Mouse (Mus musculus) left cerebral cortex, postnatal 14 days (tissue): ENCODE data around the gene Isyna1. TPM values are rescaled to one million over a fixed set of nuclear protein-coding genes. Genes with fewer than 3 reads are reported as not detected.

ENCODE experiments used
- DNase-seq, 2 experiments: peaks; one replicate each; pipeline ENCODE4 v3.0.0; 2021 to 2022; ENCODE audit warnings: low spot score in 2 of 2, mixed read lengths in 1 of 2
- intact Hi-C: fragments of 180-260 bp; cut with DNase I; formaldehyde crosslinking; loops from one replicate; pipeline ENCODE4 v1.15.1; 2025
- long read RNA-seq, 2 experiments: library from polyadenylated mRNA; stranded (forward); transcript quantifications; one replicate each; pipeline ENCODE4 v2.0.0; 2021
- total RNA-seq, 2 experiments: library from RNA; stranded (reverse); gene quantifications; 2 replicates each; pipeline ENCODE4 v1.2.3; 2021

Isyna1 gene
- 10 to 100 TPM; 47.5 to 51.0 TPM for total RNA-seq
- long read RNA-seq, experiment 1, transcript Isyna1-206 (10 exons, 1,916 nt), result minor isoform, 5 of 54 reads
- long read RNA-seq, experiment 1, transcript Isyna1-201 (11 exons, 1,836 nt), result major isoform, 39 of 54 reads
- long read RNA-seq, experiment 1, partial matches to known transcripts, result 5 of 54 reads
- long read RNA-seq, experiment 1, other reads (novel, unspliced or antisense), result 5 of 54 reads
- long read RNA-seq, experiment 2, transcript Isyna1-201 (11 exons, 1,836 nt), result major isoform, 32 of 45 reads
- long read RNA-seq, experiment 2, transcript Isyna1-206 (10 exons, 1,916 nt), result minor isoform, 8 of 45 reads
- long read RNA-seq, experiment 2, partial matches to known transcripts, result 2 of 45 reads
- long read RNA-seq, experiment 2, other reads (novel, unspliced or antisense), result 2 of 45 reads

DNA sequence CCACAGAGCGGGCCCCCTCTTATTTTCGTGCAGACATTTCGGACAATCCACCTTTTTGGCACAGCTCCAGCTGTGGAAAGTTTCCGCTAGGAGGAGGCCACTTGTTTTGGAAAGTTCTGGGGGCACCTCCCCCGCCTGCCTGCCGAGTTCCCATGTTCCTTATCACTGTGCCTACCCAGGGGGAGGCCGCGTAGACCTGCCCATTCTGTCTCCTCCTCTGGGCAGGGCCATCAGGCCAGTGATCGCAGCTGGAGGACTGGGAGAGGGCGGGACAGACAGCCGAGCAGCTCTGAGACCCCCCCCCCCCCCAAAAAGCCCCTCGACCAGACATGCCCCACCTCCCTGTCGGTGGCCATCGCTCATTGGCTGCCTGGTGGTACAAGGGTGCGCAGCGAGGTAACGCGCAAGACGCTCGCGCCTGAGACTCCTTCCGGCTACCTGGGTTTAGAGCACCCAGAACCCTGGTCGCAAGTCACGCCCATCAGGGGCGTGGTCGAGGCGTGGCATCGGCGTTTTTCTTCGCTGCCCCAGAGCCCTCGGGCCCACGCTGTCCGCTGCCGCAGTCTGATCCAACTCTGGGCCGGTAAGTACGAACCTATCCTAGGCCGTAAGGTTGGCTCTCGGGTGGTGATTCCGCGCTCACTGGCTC is at the start of gene Isyna1:
TSS of gene Isyna1 (plus strand) at position 413 of the 649 bp plus-strand sequence.
- intact Hi-C loops, result loop anchor here (5.0 kb wide), 1 partner anchor 37 kb away; no protein-coding TSS in a partner anchor

DNA sequence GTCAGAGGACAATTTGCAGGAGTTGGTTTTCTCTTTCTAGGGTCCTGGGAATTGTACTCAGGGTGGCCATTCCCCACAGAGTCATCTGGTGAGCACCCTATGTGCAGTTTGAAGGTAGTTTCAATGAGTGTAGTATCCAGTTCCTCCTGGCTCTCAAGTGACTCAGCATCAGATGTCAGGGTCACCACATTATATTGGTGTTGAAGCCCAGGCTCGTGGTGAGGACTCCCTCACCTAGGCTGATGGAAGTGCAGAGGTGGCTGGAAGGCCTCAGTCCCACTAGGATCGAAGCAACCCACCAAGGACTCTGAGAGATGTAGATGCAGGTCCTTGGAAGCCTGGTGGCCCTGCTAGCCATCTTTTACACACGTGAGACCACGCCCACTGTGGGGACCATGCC is 47.8 kb upstream of the Isyna1 start:
- no peak for DNase-seq
- intact Hi-C loops, result loop anchor here (5.0 kb wide), 1 partner anchor 36 kb away; no protein-coding TSS in a partner anchor

More for the DNA sequence above, at the start of gene Isyna1:
- DNase-seq, result peak; percentile 63 to 81

DNA sequence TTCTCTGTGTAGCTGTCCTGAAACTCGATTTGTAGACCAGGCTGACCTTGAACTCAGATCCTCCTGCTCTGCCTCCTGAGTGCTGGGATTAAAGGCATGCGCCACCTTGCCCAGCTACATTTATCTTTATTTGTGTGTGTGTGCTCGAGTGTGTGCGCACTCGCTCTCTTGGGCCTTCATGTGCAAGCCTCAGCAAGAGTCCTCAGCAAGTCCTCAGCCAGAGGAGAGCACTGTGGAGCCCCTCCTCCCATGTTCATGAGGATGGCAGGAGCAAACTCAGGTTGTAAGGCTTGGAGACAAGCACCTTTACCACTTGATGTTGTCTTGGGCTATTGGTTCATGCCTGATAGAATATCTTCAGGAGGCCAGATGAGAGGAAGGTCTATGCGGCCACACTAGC is 46.4 kb upstream of the Isyna1 start:
- DNase-seq, result no peak
- intact Hi-C loops, result loop anchor here (5.0 kb wide), 1 partner anchor 35 kb away; no protein-coding TSS in a partner anchor

DNA sequence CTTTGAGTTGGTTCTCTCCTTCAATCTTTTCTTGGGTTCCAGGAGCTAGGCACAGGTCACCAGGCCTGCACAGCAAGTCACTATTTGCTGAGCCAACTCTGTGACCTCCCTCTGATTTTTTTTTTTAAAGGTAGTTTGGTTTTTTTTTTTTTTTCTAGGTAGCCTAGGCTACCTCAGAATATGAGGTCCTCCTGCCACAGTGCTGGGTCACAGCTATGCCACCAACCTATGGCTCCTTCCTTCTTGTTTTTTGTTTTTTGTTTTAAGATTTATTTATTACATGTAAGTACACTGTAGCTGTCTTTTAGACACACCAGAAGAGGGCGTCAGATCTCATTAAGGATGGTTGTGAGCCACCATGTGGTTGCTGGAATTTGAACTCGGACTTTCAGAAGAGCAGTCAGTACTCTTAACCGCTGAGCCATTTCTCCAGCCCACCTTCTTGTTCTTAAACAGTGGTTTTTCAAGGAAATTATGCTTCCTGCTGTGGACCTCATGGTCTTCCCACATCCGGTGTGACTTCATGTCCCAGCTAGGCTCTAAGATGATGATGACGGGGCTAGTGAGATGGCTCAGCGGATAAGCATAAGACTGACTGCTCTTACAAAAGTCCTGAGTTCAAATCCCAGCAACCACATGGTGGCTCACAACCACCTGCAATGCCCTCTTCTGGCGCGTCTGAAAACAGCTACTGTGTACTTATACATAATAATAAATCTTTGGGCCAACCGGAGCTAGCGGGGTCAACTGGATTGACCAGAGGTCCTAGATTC is 44.6 kb upstream of the Isyna1 start:
- intact Hi-C loops, result loop anchor here (5.0 kb wide), 1 partner anchor 33 kb away; no protein-coding TSS in a partner anchor
- DNase-seq, result no peak

DNA sequence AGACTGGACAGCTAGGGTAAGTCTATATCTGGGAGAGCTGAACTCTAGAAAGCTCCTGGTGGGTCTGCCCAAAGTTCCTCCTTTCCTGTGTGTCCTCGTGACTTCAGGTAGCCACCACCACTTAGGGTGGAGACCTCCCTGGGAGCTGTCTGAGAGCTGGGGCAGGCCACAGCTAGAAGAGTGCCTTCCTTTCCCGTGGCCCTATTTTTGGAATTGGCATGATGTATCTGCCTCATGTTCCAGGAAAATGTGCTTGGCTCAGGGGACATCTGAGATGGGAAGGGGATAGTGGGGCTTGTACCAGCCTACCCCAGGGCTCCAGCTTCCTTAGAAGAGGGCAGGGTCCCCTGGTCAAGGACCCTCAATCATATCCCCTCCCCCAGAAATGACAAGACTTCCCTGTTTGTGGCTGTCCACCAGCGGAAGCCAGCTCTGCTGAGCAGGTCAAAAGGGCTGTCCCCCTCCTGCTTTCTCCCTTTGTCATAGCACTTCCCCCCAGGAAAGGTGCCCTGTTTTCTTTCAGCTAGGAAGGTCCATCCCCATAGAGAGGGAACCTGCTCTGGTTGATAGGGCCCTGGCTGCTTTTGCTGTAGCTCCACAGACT is 42.5 kb upstream of the Isyna1 start:
- DNase-seq, result no peak
- intact Hi-C loops, result no loop called here

DNA sequence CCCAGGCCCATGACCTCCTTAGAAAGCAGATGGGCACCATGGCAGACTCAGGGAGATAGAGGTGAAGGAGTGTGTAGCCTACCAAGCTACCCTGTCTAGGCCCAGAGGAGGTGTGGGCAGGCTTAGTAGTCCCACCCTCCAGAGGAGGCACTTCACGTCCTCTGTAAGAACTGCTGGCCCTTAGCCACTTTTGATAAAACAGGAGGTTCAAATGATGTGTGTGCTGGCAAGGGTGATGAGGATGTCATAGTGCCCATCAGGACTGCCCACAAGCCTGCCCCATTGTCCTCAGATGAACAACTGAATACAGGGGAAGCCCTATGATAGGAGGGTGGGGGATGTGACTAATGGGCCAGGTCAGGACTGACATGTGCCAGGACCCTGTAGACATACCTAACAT is 41.3 kb upstream of the Isyna1 start:
- no peak for DNase-seq
- intact Hi-C loops, result no loop called here

DNA sequence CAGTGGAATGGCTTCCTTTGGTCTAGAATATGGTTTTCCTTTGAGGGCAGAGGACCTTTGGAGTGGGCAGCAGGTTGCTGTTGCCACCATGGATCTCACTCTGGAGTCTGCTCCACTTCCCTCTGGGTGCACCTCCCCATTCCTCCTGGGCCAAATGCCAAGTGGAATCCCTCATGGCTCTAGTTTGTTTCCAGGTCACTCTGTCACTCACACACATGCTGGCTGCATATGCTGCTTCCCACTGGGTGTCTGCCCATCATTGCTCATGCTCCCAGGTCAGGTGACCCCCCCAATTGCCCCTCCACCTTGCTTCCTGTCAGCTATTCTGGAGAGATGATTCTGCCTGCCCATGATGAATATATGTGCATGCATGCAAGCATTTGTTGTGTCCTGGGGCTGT is 40.4 kb upstream of the Isyna1 start:
- intact Hi-C loops, result no loop called here
- DNase-seq, result no peak

DNA sequence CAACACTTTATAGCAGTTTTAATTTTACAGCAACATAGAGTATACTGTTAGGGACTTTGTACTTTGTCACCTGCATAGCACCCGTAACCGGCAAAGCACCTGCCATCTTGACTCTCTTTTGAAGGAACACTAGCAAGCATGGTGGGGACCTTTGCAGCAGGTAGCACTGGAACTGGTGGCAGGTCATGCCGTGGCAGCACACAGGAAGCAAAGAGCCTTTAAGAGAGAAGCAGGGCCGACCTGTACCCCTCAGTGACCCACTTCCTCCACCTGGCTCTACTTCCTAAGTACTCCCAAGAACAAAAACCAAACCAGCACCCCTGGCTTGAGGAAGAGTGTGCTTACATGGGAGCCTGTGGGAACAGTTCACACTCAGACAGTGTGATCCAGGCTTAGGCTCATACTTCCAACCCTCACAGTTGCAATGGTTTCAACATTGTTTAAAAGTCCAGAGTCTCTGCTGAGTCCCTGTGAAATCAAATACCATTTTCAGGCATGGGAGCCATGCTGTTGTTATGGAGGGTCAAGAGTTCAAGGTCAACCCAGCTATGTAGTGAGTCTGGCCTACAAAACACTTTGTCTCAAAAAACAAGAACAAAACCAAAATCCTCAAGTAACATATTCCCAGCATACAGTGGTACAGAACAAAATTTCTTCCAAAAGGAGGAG is 39.0 kb upstream of the Isyna1 start:
- intact Hi-C loops, result loop anchor here (5.0 kb wide), 1 partner anchor 37 kb away; the partner anchor contains the start of gene Isyna1
- DNase-seq, result no peak

DNA sequence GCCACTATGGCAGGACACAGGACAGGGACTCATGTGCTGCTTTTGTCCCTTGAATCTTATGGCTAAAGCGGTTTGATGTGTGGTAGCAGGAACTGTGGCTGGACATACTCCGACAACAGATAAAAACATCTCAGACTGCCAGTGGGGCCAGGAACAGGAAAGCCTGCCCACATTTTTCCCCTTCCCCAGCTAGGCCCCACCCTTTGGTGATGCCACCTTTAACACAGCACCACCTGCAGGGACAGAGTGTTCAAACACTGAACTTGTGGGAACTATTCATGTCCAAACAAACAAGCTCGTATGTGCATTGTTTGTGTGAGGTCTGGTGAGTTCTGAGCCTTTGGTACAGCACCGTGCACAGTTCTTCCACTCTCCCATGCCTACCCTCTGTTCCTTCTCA is 35.8 kb upstream of the Isyna1 start:
- intact Hi-C loops, result loop anchor here (5.0 kb wide), 1 partner anchor 34 kb away; the partner anchor contains the start of gene Isyna1
- DNase-seq, result no peak

DNA sequence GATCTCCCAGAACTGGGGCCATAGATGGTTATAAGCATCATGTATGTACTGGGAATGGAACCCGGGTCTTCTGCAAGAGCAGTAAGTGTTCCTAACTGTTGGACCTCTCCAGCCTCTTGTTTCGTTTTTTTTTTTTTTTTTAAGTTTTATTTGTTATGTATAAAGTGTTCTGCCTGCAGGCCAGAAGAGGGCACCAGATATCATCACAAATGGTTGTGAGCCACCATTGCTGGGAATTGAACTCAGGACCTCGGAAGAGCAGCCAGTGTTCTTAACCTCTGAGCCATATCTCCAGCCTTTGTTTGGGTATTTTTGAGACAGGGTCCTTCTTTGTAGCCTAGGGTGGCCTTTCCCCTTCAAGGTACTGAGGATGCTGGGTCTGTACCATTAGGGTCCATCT is 35.2 kb upstream of the Isyna1 start:
- intact Hi-C loops, result loop anchor here (5.0 kb wide), 1 partner anchor 33 kb away; the partner anchor contains the start of gene Isyna1
- no peak for DNase-seq

DNA sequence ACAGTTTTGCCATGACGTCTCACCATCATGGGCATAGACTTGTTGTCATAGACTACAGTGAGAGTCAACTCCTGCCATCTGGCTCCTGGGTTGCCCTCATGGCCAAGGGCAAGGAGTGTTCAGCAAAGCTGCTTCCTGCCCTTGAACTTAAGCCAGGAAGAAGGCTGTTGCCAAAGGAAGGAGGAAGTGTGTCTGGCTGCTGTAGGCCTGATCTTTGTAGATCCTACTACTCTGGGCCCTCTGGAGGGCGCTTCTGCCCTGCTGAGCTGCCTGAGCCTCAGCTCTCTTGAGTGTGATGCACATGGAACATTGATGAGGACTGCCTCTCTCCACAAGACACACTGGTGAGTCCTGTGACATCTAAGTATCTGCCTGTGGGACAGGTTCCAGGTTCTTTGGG is 34.1 kb upstream of the Isyna1 start:
- intact Hi-C loops, result no loop called here
- DNase-seq, result peak; percentile 52 to 66

DNA sequence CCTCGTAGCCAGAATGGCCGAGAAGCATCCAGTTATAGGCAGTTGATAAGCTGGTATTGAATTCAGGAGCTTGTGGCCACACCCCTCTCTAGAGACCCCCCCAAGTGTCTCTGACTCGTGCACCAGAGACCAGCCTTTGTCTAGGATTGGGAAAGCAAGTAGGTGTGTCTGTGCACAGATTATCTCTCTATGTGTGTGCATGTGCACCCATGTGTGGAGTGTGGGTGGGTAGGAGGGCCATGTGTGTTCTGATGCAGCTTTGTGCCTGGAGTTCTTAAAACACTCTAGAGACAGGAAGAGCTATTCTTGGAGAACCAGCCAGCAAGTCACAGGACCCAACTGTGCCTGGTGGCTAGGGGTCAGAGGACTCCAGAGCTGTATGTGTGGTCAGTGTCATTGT is 33.6 kb upstream of the Isyna1 start:
- intact Hi-C loops, result no loop called here
- no peak for DNase-seq

DNA sequence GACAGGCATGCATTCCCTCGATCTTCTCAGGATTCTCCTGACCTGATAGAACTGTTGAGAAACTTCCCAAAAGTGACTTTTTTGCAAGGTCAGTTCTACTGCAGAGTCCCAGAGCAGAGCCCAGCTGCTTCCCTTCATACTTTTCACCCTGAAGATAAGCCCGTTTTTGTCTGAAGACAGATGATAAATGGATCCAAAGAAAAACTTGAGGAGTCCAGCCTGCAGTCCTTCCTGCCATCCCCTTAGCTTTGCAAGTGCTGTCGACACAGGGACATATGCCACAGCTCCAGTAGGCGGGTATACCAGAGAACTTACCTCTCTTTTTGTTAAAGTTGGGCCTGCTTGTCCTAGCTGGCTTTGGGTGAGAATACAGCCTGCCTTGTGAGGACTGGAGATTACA is 32.8 kb upstream of the Isyna1 start:
- intact Hi-C loops, result no loop called here
- DNase-seq, result no peak

DNA sequence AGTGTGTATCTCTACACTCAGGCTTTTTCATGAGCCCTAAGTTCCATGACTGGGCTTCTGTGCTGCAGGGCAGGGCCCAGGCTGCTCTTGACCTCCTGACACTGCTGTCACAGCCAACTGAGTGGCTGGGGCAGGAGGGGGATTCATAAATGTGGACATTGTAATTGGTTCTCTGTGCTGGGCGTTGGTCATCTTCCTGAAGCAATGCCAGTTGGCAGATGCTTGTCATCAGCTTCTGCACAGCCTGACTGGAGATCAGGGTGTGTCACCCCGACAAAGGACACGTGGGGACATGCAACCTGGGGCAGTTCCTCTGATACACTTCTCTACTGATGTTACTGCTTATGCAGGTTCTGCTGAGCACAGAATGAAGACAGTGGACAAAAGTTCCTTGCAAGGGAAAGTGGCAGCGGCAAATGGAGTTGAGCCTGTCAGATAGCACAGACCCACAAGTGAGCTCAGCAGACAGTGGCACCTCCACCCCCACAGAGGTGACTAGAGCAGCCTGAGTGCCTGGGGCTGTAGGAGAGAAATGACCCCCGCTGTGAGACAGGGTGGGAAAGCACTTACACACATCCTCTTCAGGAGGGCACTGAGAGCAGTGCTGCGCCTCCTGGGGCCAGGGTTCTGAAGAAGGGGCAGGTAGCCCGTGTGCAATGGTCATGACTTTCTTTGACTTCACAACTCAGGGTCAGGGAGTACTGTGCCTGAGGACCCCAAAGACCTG is 32.2 kb upstream of the Isyna1 start:
- DNase-seq, result no peak
- intact Hi-C loops, result no loop called here

DNA sequence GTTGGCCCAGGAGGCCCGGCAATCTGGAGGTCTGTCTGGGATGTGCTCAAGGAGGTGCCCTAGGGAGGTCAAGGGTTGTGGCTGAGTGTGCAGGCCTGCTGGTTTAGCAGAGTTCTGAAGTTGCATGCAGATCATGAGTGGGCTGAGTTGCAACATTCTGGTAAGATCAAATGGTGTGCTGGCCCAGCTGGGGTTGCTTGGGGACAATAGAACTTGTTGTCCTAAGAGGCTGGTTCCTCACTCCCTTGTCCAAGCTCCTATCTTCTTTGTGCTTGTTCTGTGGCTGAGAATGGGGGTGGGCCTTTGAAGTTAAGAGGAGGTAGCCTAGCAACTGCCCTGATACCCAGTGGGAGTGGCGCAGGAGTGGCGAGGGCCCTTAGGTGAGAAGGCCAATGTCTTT is 31.4 kb upstream of the Isyna1 start:
- no peak for DNase-seq
- intact Hi-C loops, result no loop called here

DNA sequence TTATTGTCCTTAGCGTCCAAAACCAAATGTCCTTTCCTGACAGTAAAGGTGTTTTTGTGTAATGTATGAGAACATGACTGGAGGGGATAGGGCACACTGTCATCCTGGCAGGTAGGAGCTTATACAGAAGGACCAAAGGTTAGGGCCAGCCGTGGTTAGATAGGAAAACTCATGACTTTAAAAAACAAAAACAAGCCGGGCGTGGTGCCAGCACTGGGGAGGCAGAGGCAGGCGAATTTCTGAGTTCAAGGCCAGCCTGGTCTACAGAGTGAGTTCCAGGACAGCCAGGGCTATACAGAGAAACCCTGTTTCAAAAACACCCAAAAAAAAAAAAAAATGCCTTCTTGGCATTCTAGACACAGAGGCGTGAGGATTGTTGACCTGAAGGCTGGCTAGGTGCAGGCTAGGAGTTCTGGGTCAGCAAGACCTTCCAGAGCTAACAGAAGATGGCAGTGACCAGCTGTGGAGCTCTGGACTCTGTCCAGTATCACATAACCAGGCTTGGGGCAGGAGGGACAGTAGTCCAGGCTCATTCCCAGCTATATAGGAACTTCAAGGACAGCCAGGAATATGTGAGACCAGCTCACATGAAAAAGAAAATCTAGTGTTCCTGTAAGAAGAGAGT is 30.3 kb upstream of the Isyna1 start:
- intact Hi-C loops, result no loop called here
- no peak for DNase-seq

DNA sequence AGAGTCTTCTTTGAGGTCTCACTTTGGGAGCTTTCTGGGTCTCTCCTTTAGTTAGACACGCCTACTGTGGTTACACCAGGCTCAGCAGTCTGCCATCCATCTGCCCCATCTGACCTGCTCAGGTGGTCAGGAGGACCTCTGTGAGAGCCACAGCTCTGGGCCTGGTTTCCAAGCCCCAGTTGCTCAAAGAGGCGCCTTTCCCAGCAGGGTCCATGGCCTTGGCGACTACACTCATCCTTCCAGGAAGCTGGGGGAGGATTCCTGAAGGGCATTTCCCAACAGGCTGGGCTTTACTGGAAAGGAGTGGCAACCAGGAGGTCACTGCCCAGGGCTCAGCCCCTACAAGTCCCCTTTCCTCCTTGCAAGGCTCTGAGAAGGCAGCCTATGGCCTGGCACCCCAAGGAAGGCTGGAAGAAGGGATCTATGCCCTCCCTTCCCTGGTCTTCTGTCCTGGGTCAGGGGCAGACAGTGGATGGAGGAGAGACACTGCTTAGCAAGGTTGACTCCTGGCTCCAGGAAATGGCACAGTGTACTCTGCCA is 29.4 kb upstream of the Isyna1 start:
- no peak for DNase-seq
- intact Hi-C loops, result no loop called here

DNA sequence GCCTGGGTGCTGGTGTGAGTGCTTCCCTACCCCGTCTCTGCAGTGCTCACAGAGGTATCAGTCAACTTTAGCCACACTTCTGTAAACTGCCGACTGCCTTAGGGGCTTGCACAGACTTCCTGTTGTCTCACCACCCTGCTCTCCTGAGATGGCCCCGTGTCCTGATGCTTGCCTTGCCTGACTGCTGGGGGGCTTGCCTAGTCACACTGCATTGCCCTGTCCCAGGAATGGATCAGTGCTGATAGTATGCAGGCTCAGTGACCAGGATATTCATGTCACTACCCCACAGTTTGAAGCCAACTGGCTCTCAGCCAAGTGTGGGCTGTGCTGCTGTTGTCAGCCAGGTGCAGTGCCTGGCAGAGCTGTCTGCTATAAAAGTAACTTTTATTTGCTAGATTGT is 28.6 kb upstream of the Isyna1 start:
- DNase-seq, result no peak
- intact Hi-C loops, result no loop called here
